ENCODE assay signal across 9 mouse cellular contexts in genomic region chr1:83345572-83345971, GRCm38 (mm10).
DNase-seq lines count a peak whose midpoint lies in the region; ATAC-seq and TF ChIP-seq lines count a peak whose summit lies in the region.
"Had no signal": no experiment of that assay in that cellular context is flagged by ENCODE, and none has a peak within 500 bp of the region (broad histone marks: within the 10 kb centered on the region; RNA-seq: fewer than 3 reads in every experiment).

No protein-coding gene starts in this region.

- no peak overlapping the region for H3K4me3 ChIP-seq in hindbrain, embryonic 16.5 days (ENCODE audit: low read length)
- no peak overlapping the region for H3K4me3 ChIP-seq in hindbrain, embryonic 14.5 days (replicated peaks; ENCODE audit: low read length)
- peak overlapping the region; percentile 20 to 21; a peak in 3 of 4 replicates for H3K4me3 ChIP-seq in heart, embryonic 14.5 days (ENCODE audit: control insufficient read depth in 1 of 2, insufficient read depth in 1 of 2, low read depth in 1 of 2, low read length in 2 of 2)
- H3K4me3 ChIP-seq in midbrain, postnatal 0 days (ENCODE audit: low read depth, low read length): no peak overlapping the region
- H3K4me3 ChIP-seq in liver, embryonic 12.5 days: no peak overlapping the region

- no peak for DNase-seq in hindbrain, embryonic 14.5 days (ENCODE audit: low spot score)
- DNase-seq in cerebellum, postnatal 36 days: peak; percentile 11 to 26
- peak; percentile 7 for DNase-seq in midbrain, postnatal 0 days (ENCODE audit: low spot score)
- no peak for DNase-seq in urinary bladder, postnatal 14 days (ENCODE audit: low spot score)
- no peak for DNase-seq in embryo, embryonic 10.5 days (ENCODE audit: low spot score)
- DNase-seq: adrenal gland, postnatal 25 days had no signal

- no peak overlapping the region for H3K27ac ChIP-seq in hindbrain, embryonic 16.5 days (ENCODE audit: low read depth, low read length)
- no peak overlapping the region for H3K27ac ChIP-seq in hindbrain, embryonic 14.5 days
- peak overlapping the region; percentile 94 to 99 for H3K27ac ChIP-seq in heart, embryonic 14.5 days (replicated peaks in 1 of 2; ENCODE audit: control insufficient read depth in 1 of 2, insufficient read depth in 1 of 2, low read depth in 2 of 2, low read length in 2 of 2)
- H3K27ac ChIP-seq in midbrain, postnatal 0 days (ENCODE audit: low read depth, low read length): peak overlapping the region; percentile 62; the same call in 1 of the 2 replicates
- H3K27ac ChIP-seq in liver, embryonic 12.5 days: no peak overlapping the region

- H3K36me3 ChIP-seq in hindbrain, embryonic 16.5 days (ENCODE audit: control insufficient read depth, insufficient read depth, low read length): no peaks in the 10 kb centered on the region
- H3K36me3 ChIP-seq in hindbrain, embryonic 14.5 days (replicated peaks; ENCODE audit: control insufficient read depth, insufficient read depth): no peaks in the 10 kb centered on the region
- no peaks in the 10 kb centered on the region for H3K36me3 ChIP-seq in heart, embryonic 14.5 days (ENCODE audit: control insufficient read depth, insufficient read depth, low read length)
- no peaks in the 10 kb centered on the region for H3K36me3 ChIP-seq in midbrain, postnatal 0 days (ENCODE audit: insufficient read depth, low read length)
- no peaks in the 10 kb centered on the region for H3K36me3 ChIP-seq in liver, embryonic 12.5 days

- H3K4me2 ChIP-seq in hindbrain, embryonic 16.5 days (ENCODE audit: low read length): no peak overlapping the region
- no peak overlapping the region for H3K4me2 ChIP-seq in hindbrain, embryonic 14.5 days (replicated peaks)
- H3K4me2 ChIP-seq in heart, embryonic 14.5 days (ENCODE audit: low read length): peak overlapping the region; percentile 60
- no peak overlapping the region for H3K4me2 ChIP-seq in midbrain, postnatal 0 days (ENCODE audit: low read depth, low read length, poor library complexity, severe bottlenecking)
- no peak overlapping the region for H3K4me2 ChIP-seq in liver, embryonic 12.5 days

- H3K27me3 ChIP-seq in hindbrain, embryonic 16.5 days (replicated peaks; ENCODE audit: control insufficient read depth, insufficient read depth, low read length): no peaks in the 10 kb centered on the region
- H3K27me3 ChIP-seq in hindbrain, embryonic 14.5 days (ENCODE audit: control insufficient read depth, insufficient read depth, low read length): no peaks in the 10 kb centered on the region
- no peaks in the 10 kb centered on the region for H3K27me3 ChIP-seq in heart, embryonic 14.5 days (ENCODE audit: control insufficient read depth, insufficient read depth, low read length)
- H3K27me3 ChIP-seq in midbrain, postnatal 0 days (ENCODE audit: insufficient read depth, low read length): no peaks in the 10 kb centered on the region
- no peaks in the 10 kb centered on the region for H3K27me3 ChIP-seq in liver, embryonic 12.5 days (replicated peaks)

- H3K9ac ChIP-seq in hindbrain, embryonic 16.5 days (ENCODE audit: low read depth, low read length): no peak overlapping the region
- no peak overlapping the region for H3K9ac ChIP-seq in hindbrain, embryonic 14.5 days
- peak overlapping the region; percentile 55 for H3K9ac ChIP-seq in heart, embryonic 14.5 days (ENCODE audit: low read length)
- no peak overlapping the region for H3K9ac ChIP-seq in midbrain, postnatal 0 days (replicated peaks; ENCODE audit: low read length, poor library complexity, severe bottlenecking)
- H3K9ac ChIP-seq in liver, embryonic 12.5 days: no peak overlapping the region

- peak; percentile 40; the same call in 1 of the 2 replicates for ATAC-seq in hindbrain, embryonic 16.5 days
- ATAC-seq in hindbrain, embryonic 14.5 days (ENCODE audit: low FRiP score): no peak
- peak; percentile 50; the same call in 1 of the 2 replicates for ATAC-seq in heart, embryonic 14.5 days (ENCODE audit: insufficient number of reproducible peaks, insufficient read depth, low FRiP score, low read depth)
- peak; percentile 41; the same call in 1 of the 2 replicates for ATAC-seq in midbrain, postnatal 0 days (ENCODE audit: low FRiP score)
- no peak for ATAC-seq in liver, embryonic 12.5 days

- no peak for TF ChIP-seq CTCF in midbrain, postnatal 0 days (IDR thresholded peaks at IDR 0.05)

- no peaks in the 10 kb centered on the region for H3K4me1 ChIP-seq in hindbrain, embryonic 16.5 days (ENCODE audit: control insufficient read depth, insufficient read depth, low read depth, low read length)
- H3K4me1 ChIP-seq in hindbrain, embryonic 14.5 days (replicated peaks; ENCODE audit: control insufficient read depth, insufficient read depth, low read length): no peaks in the 10 kb centered on the region
- H3K4me1 ChIP-seq in heart, embryonic 14.5 days (ENCODE audit: control insufficient read depth in 2 of 2, insufficient read depth in 2 of 2, low read length in 2 of 2): peaks cover 7 to 21% of the 10 kb centered on the region in 2 experiments
- H3K4me1 ChIP-seq in midbrain, postnatal 0 days (ENCODE audit: insufficient read depth, low read length): no peaks in the 10 kb centered on the region
- H3K4me1 ChIP-seq in liver, embryonic 12.5 days: no peaks in the 10 kb centered on the region

- 67% methylated on average over 14 of the region's 14 CpGs for WGBS in hindbrain, embryonic 16.5 days
- 83% methylated on average over 14 of the region's 14 CpGs for WGBS in hindbrain, embryonic 14.5 days
- 13% methylated on average over 14 of the region's 14 CpGs for WGBS in heart, embryonic 14.5 days
- WGBS in midbrain, postnatal 0 days: 56% methylated on average over 14 of the region's 14 CpGs
- WGBS in liver, embryonic 12.5 days (ENCODE audit: insufficient replicate concordance): 76% methylated on average over 14 of the region's 14 CpGs

- no peaks in the 10 kb centered on the region for H3K9me3 ChIP-seq in hindbrain, embryonic 16.5 days (ENCODE audit: control insufficient read depth, low read length)
- no peaks in the 10 kb centered on the region for H3K9me3 ChIP-seq in hindbrain, embryonic 14.5 days (ENCODE audit: control insufficient read depth, low read length)
- H3K9me3 ChIP-seq in heart, embryonic 14.5 days (ENCODE audit: control insufficient read depth, low read length): no peaks in the 10 kb centered on the region
- no peaks in the 10 kb centered on the region for H3K9me3 ChIP-seq in midbrain, postnatal 0 days (ENCODE audit: low read length)
- H3K9me3 ChIP-seq in liver, embryonic 12.5 days (replicated peaks): no peaks in the 10 kb centered on the region

Comparison
In these comparisons a context has a peak if more than half of its experiments do, and no peak if none do; other contexts are left out.
1. ATAC-seq: peak in hindbrain, embryonic 16.5 days (single experiment), heart, embryonic 14.5 days (single experiment) and midbrain, postnatal 0 days (single experiment); none in hindbrain, embryonic 14.5 days (single experiment) and liver, embryonic 12.5 days (single experiment).
2. H3K27ac ChIP-seq: peak in heart, embryonic 14.5 days (2 of 2) and midbrain, postnatal 0 days (single experiment); none in hindbrain, embryonic 16.5 days (single experiment), hindbrain, embryonic 14.5 days (single experiment) and liver, embryonic 12.5 days (single experiment).
3. H3K4me3 ChIP-seq: peak in heart, embryonic 14.5 days (2 of 2); none in hindbrain, embryonic 16.5 days (single experiment), hindbrain, embryonic 14.5 days (single experiment), midbrain, postnatal 0 days (single experiment) and liver, embryonic 12.5 days (single experiment).
4. DNase-seq: peak in cerebellum, postnatal 36 days (2 of 2) and midbrain, postnatal 0 days (single experiment); none in hindbrain, embryonic 14.5 days (single experiment), urinary bladder, postnatal 14 days (single experiment) and embryo, embryonic 10.5 days (single experiment).